Mouse (Mus musculus) G1E (cell line): ENCODE data around the gene Pgm2. TPM values are rescaled to one million over a fixed set of nuclear protein-coding genes. Genes with fewer than 3 reads are reported as not detected.
A peak's percentile ranks its signal among the peaks of the same experiment; 100 is the strongest.

ENCODE experiments used
- ATAC-seq: 2 replicates; pipeline ENCODE4 v1.8.0; 2016; ENCODE audit warnings: mild to moderate bottlenecking; ENCODE audit not compliant: insufficient number of reproducible peaks, poor library complexity, low FRiP score, severe bottlenecking; ENCODE audit errors: extremely low read depth
- DNase-seq: peaks from one replicate; pipeline ENCODE4 v3.0.0; 2012; ENCODE audit warnings: low spot score
- H3K27me3 ChIP-seq: 2 replicates; pipeline ENCODE4 v1.6.1; 2012; ENCODE audit warnings: mild to moderate bottlenecking, low read length, inconsistent platforms; ENCODE audit not compliant: insufficient read depth
- H3K36me3 ChIP-seq: replicated peaks from 2 replicates; pipeline ENCODE3; 2012; ENCODE audit warnings: mild to moderate bottlenecking, inconsistent platforms
- H3K4me1 ChIP-seq: 2 replicates; pipeline ENCODE4 v1.6.1; 2012; ENCODE audit warnings: low read depth, low read length, inconsistent platforms, mixed read lengths; ENCODE audit not compliant: insufficient read depth
- H3K4me3 ChIP-seq: 2 replicates; pipeline ENCODE4 v1.5.1; 2012; ENCODE audit warnings: low read depth, mild to moderate bottlenecking, inconsistent platforms, low read length, moderate library complexity, mixed read lengths
- H3K9me3 ChIP-seq: replicated peaks from 2 replicates; pipeline ENCODE4 v1.6.1; 2012; ENCODE audit warnings: inconsistent platforms
- CTCF ChIP-seq: IDR thresholded peaks from 2 replicates; pipeline ENCODE4 v1.5.1; 2012; ENCODE audit warnings: low read depth, low read length, inconsistent platforms, mixed read lengths
- GATA1 ChIP-seq: IDR thresholded peaks from 2 replicates; pipeline ENCODE4 v1.6.1; 2012; ENCODE audit warnings: borderline replicate concordance, low read length, inconsistent platforms, mixed read lengths
- GATA2 ChIP-seq: IDR thresholded peaks from 2 replicates; pipeline ENCODE4 v1.6.1; 2012; ENCODE audit warnings: low read depth, low read length, inconsistent platforms, borderline replicate concordance
- POLR2AphosphoS5 ChIP-seq: IDR thresholded peaks from 2 replicates; pipeline ENCODE4 v1.6.1; 2012; ENCODE audit warnings: low read depth, low read length, inconsistent platforms; ENCODE audit not compliant: insufficient replicate concordance
- TAL1 ChIP-seq: conservative IDR thresholded peaks from 2 replicates; pipeline ENCODE4 v1.6.1; 2012; ENCODE audit warnings: low read depth, low read length, inconsistent platforms, mixed read lengths
- polyA plus RNA-seq: library from polyadenylated mRNA; stranded (reverse); fragments of >175 nt; gene quantifications from 2 replicates; pipeline ENCODE4 v1.2.3, GENCODE M21; 2012
- total RNA-seq, 2 experiments: library from RNA; stranded (forward) in 1 of 2; stranded (reverse) in 1 of 2; fragments of 200-1000 nt in 1 of 2; fragments of >200 nt in 1 of 2; fragmentation: Nextera tagmentation in 1 of 2; gene quantifications; 2 replicates each; pipeline ENCODE4 v1.2.3; 2014 to 2017

The Pgm2 gene
- total and polyA plus RNA-seq, 3 experiments: 49.0 to 101 (median 65.8) TPM

GRCm38 (mm10) chr5:64125783-64126182 lies 33.0 kb downstream of the Pgm2 start:
- Histone ChIP-seq H3K27me3 (no peaks in the 10 kb centered on the region), H3K4me1 (no peaks in the 10 kb centered on the region), H3K36me3 (peaks cover 46% of the 10 kb centered on the region), H3K9me3 (no peaks in the 10 kb centered on the region), H3K4me3 (no peak overlapping the region)
- TF ChIP-seq POLR2AphosphoS5 (no peak), TAL1 (no peak), CTCF (no peak), GATA1 (no peak), GATA2 (no peak)
- ATAC-seq (no peak), DNase-seq (no peak)

- H3K4me1 ChIP-seq: no peaks in the 10 kb centered on the region
- ATAC-seq: no peak
- no peak overlapping the region for H3K4me3 ChIP-seq
- no peak for TF ChIP-seq GATA2
- no peak for TF ChIP-seq CTCF
- no peak for TF ChIP-seq TAL1
- TF ChIP-seq POLR2AphosphoS5: no peak
- TF ChIP-seq GATA1: no peak
- peaks cover 31% of the 10 kb centered on the region for H3K36me3 ChIP-seq
- peaks cover 5% of the 10 kb centered on the region; the same call in 1 of the 2 replicates for H3K27me3 ChIP-seq
- no peaks in the 10 kb centered on the region for H3K9me3 ChIP-seq
- DNase-seq: no peak
Measured at GRCm38 (mm10) chr5:64131550-64131949, 38.8 kb downstream of the Pgm2 start.

GRCm38 (mm10) chr5:64133901-64134300 lies 41.2 kb downstream of the Pgm2 start:
- Histone ChIP-seq H3K36me3 (peaks cover 14% of the 10 kb centered on the region), H3K4me3 (no peak overlapping the region), H3K4me1 (no peaks in the 10 kb centered on the region), H3K27me3 (peaks cover 5% of the 10 kb centered on the region; the same call in 1 of the 2 replicates), H3K9me3 (no peaks in the 10 kb centered on the region)
- TF ChIP-seq TAL1: no peak
- no peak for TF ChIP-seq POLR2AphosphoS5
- TF ChIP-seq CTCF: no peak
- TF ChIP-seq GATA1: no peak
- TF ChIP-seq GATA2: no peak
- no peak for ATAC-seq
- no peak for DNase-seq

DNA sequence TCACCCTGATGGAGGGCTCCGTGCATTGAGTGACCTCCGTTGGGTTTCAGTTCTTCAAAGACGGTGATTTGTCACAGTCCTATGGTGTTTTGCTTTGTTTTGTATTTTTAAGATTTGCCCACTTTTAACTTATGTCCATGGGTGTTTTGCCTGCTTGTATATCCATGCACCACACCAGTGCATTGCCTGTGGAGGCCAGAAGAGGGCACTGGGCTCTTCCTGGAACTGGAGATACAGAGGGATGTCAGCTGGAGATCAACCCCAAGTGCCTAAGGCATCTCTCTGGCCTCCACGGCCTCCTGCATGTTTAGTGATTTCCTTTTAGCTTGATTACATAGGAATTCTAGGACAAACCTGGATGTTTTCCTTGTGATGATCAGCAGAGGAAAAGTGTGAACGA lies 43.6 kb downstream of the Pgm2 start:
- no peak for DNase-seq
- peak; percentile 23; the same call in 1 of the 2 replicates for TF ChIP-seq CTCF
- TF ChIP-seq GATA1: no peak
- TF ChIP-seq GATA2: no peak
- no peak for TF ChIP-seq TAL1

DNA sequence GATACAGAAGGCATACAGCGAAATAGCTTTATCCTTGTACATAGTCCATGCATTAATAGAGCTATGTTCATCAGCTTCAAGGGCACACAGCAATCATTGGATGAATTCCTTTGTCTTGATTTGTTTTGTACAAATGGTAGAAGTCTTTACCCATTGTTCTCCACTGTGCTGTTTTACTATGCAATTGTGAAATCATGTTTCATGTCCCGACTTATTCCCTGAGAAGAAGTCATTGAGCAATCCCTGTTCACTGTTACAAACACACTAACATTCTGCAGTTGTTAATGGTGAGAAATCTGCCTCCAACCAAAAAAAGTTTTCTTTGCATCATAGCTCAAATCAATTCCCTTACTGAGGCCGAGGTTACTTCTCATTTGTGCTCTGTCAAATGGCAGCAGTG lies 47.5 kb downstream of the Pgm2 start:
- TF ChIP-seq TAL1: no peak
- no peak for TF ChIP-seq CTCF
- TF ChIP-seq POLR2AphosphoS5: no peak
- no peak for TF ChIP-seq GATA2
- no peak for TF ChIP-seq GATA1
- H3K9me3 ChIP-seq: no peaks in the 10 kb centered on the region
- H3K4me1 ChIP-seq: no peaks in the 10 kb centered on the region
- H3K27me3 ChIP-seq: peaks cover 3% of the 10 kb centered on the region
- DNase-seq (no peak), ATAC-seq (no peak)
- no peaks in the 10 kb centered on the region for H3K36me3 ChIP-seq
- no peak overlapping the region for H3K4me3 ChIP-seq

More for the DNA sequence above, 43.6 kb downstream of the Pgm2 start:
- H3K9me3 ChIP-seq: no peaks in the 10 kb centered on the region
- no peaks in the 10 kb centered on the region for H3K36me3 ChIP-seq
- H3K4me3 ChIP-seq: no peak overlapping the region
- H3K4me1 ChIP-seq: no peaks in the 10 kb centered on the region
- peaks cover 5% of the 10 kb centered on the region; the same call in 1 of the 2 replicates for H3K27me3 ChIP-seq
- ATAC-seq: no peak

GRCm38 (mm10) chr5:64144315-64144714 lies 51.6 kb downstream of the Pgm2 start:
- H3K27me3 ChIP-seq: peaks cover 16% of the 10 kb centered on the region
- no peak for DNase-seq

More at GRCm38 (mm10) chr5:64144315-64144714, 51.6 kb downstream of the Pgm2 start:
- TF ChIP-seq CTCF (no peak), TAL1 (no peak), POLR2AphosphoS5 (no peak), GATA2 (no peak), GATA1 (no peak)
- H3K4me1 ChIP-seq: no peaks in the 10 kb centered on the region
- no peak for ATAC-seq
- no peaks in the 10 kb centered on the region for H3K9me3 ChIP-seq
- no peaks in the 10 kb centered on the region for H3K36me3 ChIP-seq
- H3K4me3 ChIP-seq: no peak overlapping the region
